Mouse (Mus musculus) heart, embryonic 10.5 days (tissue): ENCODE results near the gene Gm20388. TPM values are rescaled to one million over a fixed set of nuclear protein-coding genes. Genes with fewer than 3 reads are reported as not detected.

Experiments used
- DNase-seq: peaks from one replicate; pipeline ENCODE4 v3.0.0-alpha.2; 2017; ENCODE audit warnings: low spot score
- H3K27ac ChIP-seq: fragments of 300-500 bp; sonication (generic); 2 replicates; pipeline ENCODE4 v1.5.1; 2016; ENCODE audit warnings: mild to moderate bottlenecking
- H3K27me3 ChIP-seq: fragments of 300-500 bp; sonication (generic); 2 replicates; pipeline ENCODE4 v1.6.1; 2016; ENCODE audit warnings: mild to moderate bottlenecking; ENCODE audit not compliant: poor library complexity, insufficient read depth, severe bottlenecking
- H3K36me3 ChIP-seq: fragments of 300-500 bp; sonication (generic); 2 replicates; pipeline ENCODE4 v1.6.1; 2016; ENCODE audit warnings: mild to moderate bottlenecking, moderate library complexity
- H3K4me1 ChIP-seq: fragments of 300-500 bp; sonication (generic); 2 replicates; pipeline ENCODE4 v1.6.1; 2016; ENCODE audit warnings: mild to moderate bottlenecking
- H3K4me3 ChIP-seq: fragments of 300-500 bp; sonication (generic); 2 replicates; pipeline ENCODE4 v1.5.1; 2016; ENCODE audit warnings: mild to moderate bottlenecking, moderate library complexity
- H3K9me3 ChIP-seq: fragments of 300-500 bp; sonication (generic); 2 replicates; pipeline ENCODE4 v1.6.1; 2016; ENCODE audit warnings: mild to moderate bottlenecking, moderate library complexity
- WGBS: fragments of 180-500 bp; shearing (Covaris S2); methylation state at CpG from one replicate; pipeline ENCODE4 v1.1.7; 2016; 5-methylcytosine and 5-hydroxymethylcytosine counted together
- polyA plus RNA-seq: library from polyadenylated mRNA; unstranded; fragments of >200 nt; fragmentation: Nextera tagmentation; extraction: Ambion mirVana; gene quantifications from 2 replicates; pipeline ENCODE4 v1.2.1, GENCODE M21; 2016

Gene Gm20388
- polyA plus RNA-seq, 1 experiment from 2014 or later, result 4.5 TPM

- Histone ChIP-seq H3K36me3 (peaks cover 59% of the 10 kb centered on the region), H3K9me3 (no peaks in the 10 kb centered on the region), H3K4me3 (no peak overlapping the region), H3K27me3 (peaks cover 28% of the 10 kb centered on the region), H3K27ac (no peak overlapping the region), H3K4me1 (peaks cover 15% of the 10 kb centered on the region)
- DNase-seq, result no peak
- 91% methylated on average over 7 of the region's 7 CpGs for WGBS
Measured at GRCm38 (mm10) chr8:123899366-123899765, 3988.7 kb downstream of the Gm20388 start.

- Histone ChIP-seq H3K36me3 (peaks cover 84% of the 10 kb centered on the region), H3K4me3 (no peak overlapping the region), H3K4me1 (no peaks in the 10 kb centered on the region), H3K27me3 (no peaks in the 10 kb centered on the region), H3K27ac (no peak overlapping the region), H3K9me3 (no peaks in the 10 kb centered on the region)
- DNase-seq, result no peak
- WGBS, result 89% methylated on average over 7 of the region's 7 CpGs
Measured at GRCm38 (mm10) chr8:123902653-123903052, 3992.0 kb downstream of the Gm20388 start.

GRCm38 (mm10) chr8:123907604-123908003 is 3997.0 kb downstream of the Gm20388 start:
- peaks cover 94% of the 10 kb centered on the region for H3K36me3 ChIP-seq
- no peaks in the 10 kb centered on the region for H3K27me3 ChIP-seq
- no peak overlapping the region for H3K27ac ChIP-seq
- 91% methylated on average over 6 of the region's 6 CpGs for WGBS
- H3K4me1 ChIP-seq, result no peaks in the 10 kb centered on the region
- no peak for DNase-seq
- H3K9me3 ChIP-seq, result no peaks in the 10 kb centered on the region
- no peak overlapping the region for H3K4me3 ChIP-seq

- Histone ChIP-seq H3K27me3 (no peaks in the 10 kb centered on the region), H3K4me3 (no peak overlapping the region), H3K27ac (no peak overlapping the region), H3K4me1 (no peaks in the 10 kb centered on the region), H3K9me3 (no peaks in the 10 kb centered on the region), H3K36me3 (peaks cover 97% of the 10 kb centered on the region)
- no peak for DNase-seq
- WGBS, result 89% methylated on average over 4 of the region's 4 CpGs
Measured at GRCm38 (mm10) chr8:123912265-123912664, 4001.6 kb downstream of the Gm20388 start.

GRCm38 (mm10) chr8:123914635-123915034 is 4004.0 kb downstream of the Gm20388 start:
- H3K9me3 ChIP-seq, result no peaks in the 10 kb centered on the region
- 95% methylated on average over 3 of the region's 3 CpGs for WGBS
- H3K27me3 ChIP-seq, result no peaks in the 10 kb centered on the region
- H3K4me3 ChIP-seq, result no peak overlapping the region
- H3K27ac ChIP-seq, result no peak overlapping the region
- H3K4me1 ChIP-seq, result no peaks in the 10 kb centered on the region
- DNase-seq, result no peak
- peaks cover 97% of the 10 kb centered on the region for H3K36me3 ChIP-seq

GRCm38 (mm10) chr8:123924719-123925118 is 4014.1 kb downstream of the Gm20388 start:
- peak; percentile 87 for DNase-seq
- Histone ChIP-seq H3K9me3 (no peaks in the 10 kb centered on the region), H3K27me3 (no peaks in the 10 kb centered on the region), H3K27ac (no peak overlapping the region), H3K4me3 (no peak overlapping the region), H3K4me1 (no peaks in the 10 kb centered on the region), H3K36me3 (peaks cover 84% of the 10 kb centered on the region)
- WGBS, result 13% methylated on average over 2 of the region's 2 CpGs

GRCm38 (mm10) chr8:123925671-123926070 is 4015.0 kb downstream of the Gm20388 start:
- no peaks in the 10 kb centered on the region for H3K4me1 ChIP-seq
- no peak overlapping the region for H3K4me3 ChIP-seq
- no peak for DNase-seq
- H3K27me3 ChIP-seq, result no peaks in the 10 kb centered on the region
- H3K9me3 ChIP-seq, result no peaks in the 10 kb centered on the region
- peaks cover 84% of the 10 kb centered on the region for H3K36me3 ChIP-seq
- WGBS, result 90% methylated on average over 3 of the region's 3 CpGs
- no peak overlapping the region for H3K27ac ChIP-seq

- Histone ChIP-seq H3K27me3 (no peaks in the 10 kb centered on the region), H3K4me1 (no peaks in the 10 kb centered on the region), H3K4me3 (no peak overlapping the region), H3K27ac (no peak overlapping the region), H3K9me3 (no peaks in the 10 kb centered on the region), H3K36me3 (peaks cover 81% of the 10 kb centered on the region)
- DNase-seq, result no peak
- 89% methylated on average over 7 of the region's 7 CpGs for WGBS
Measured at GRCm38 (mm10) chr8:123929026-123929425, 4018.4 kb downstream of the Gm20388 start.

GRCm38 (mm10) chr8:123948942-123949685 is 4038.5 kb downstream of the Gm20388 start, which contains the start of gene Nup133:
Gene Nup133 (minus strand): TSS chr8:123949265.
- peak; percentile 98 for DNase-seq
- Histone ChIP-seq H3K27me3 (no peaks in the 10 kb centered on the region), H3K4me3 (peak within 1 kb of the TSS; percentile 99), H3K36me3 (peaks cover 37% of the 10 kb centered on the region), H3K4me1 (peaks cover 16% of the 10 kb centered on the region), H3K27ac (peak within 1 kb of the TSS; percentile 90), H3K9me3 (no peaks in the 10 kb centered on the region)
- under 1% methylated on average over 77 of the region's 77 CpGs for WGBS

GRCm38 (mm10) chr8:123949686-123949986 is 4039.0 kb downstream of the Gm20388 start:
- Histone ChIP-seq H3K4me3 (peak overlapping the region; percentile 99), H3K36me3 (peaks cover 39% of the 10 kb centered on the region), H3K27me3 (no peaks in the 10 kb centered on the region), H3K9me3 (no peaks in the 10 kb centered on the region), H3K4me1 (peaks cover 16% of the 10 kb centered on the region), H3K27ac (peak overlapping the region; percentile 90)
- WGBS, result 3% methylated on average over 10 of the region's 10 CpGs
- no peak for DNase-seq

- H3K27ac ChIP-seq, result peak overlapping the region; percentile 90; the same call in 1 of the 2 replicates
- H3K36me3 ChIP-seq, result peaks cover 39% of the 10 kb centered on the region
- peaks cover 16% of the 10 kb centered on the region for H3K4me1 ChIP-seq
- 29% methylated on average over 10 of the region's 10 CpGs for WGBS
- peak overlapping the region; percentile 99 for H3K4me3 ChIP-seq
- H3K9me3 ChIP-seq, result no peaks in the 10 kb centered on the region
- no peaks in the 10 kb centered on the region for H3K27me3 ChIP-seq
- DNase-seq, result peak; percentile 80
Measured at GRCm38 (mm10) chr8:123950077-123950802, 4039.6 kb downstream of the Gm20388 start.

GRCm38 (mm10) chr8:123953686-123954085 is 4043.0 kb downstream of the Gm20388 start:
- 87% methylated on average over 8 of the region's 8 CpGs for WGBS
- no peak for DNase-seq
- H3K27ac ChIP-seq, result no peak overlapping the region
- no peaks in the 10 kb centered on the region for H3K27me3 ChIP-seq
- no peaks in the 10 kb centered on the region for H3K9me3 ChIP-seq
- H3K4me1 ChIP-seq, result peaks cover 9% of the 10 kb centered on the region; the same call in 1 of the 2 replicates
- peaks cover 56% of the 10 kb centered on the region for H3K36me3 ChIP-seq
- no peak overlapping the region for H3K4me3 ChIP-seq

GRCm38 (mm10) chr8:123954246-123954645 is 4043.6 kb downstream of the Gm20388 start:
- no peak for DNase-seq
- Histone ChIP-seq H3K4me1 (peaks cover 9% of the 10 kb centered on the region; the same call in 1 of the 2 replicates), H3K4me3 (no peak overlapping the region), H3K36me3 (peaks cover 60% of the 10 kb centered on the region), H3K27me3 (no peaks in the 10 kb centered on the region), H3K27ac (no peak overlapping the region), H3K9me3 (no peaks in the 10 kb centered on the region)
- WGBS, result 90% methylated on average over 8 of the region's 8 CpGs
